Mouse (Mus musculus) thymus, adult 2 months (tissue): ENCODE measurements around the gene Frmpd4.

Experiments
- CTCF ChIP-seq: fragments of 200-500 bp; IDR thresholded peaks from 2 replicates; pipeline ENCODE4 v1.5.1; 2012; ENCODE audit warnings: mild to moderate bottlenecking, control low read depth, low read length, moderate library complexity, borderline replicate concordance; ENCODE audit not compliant: control insufficient read depth, poor library complexity, insufficient read depth; ENCODE audit errors: extremely low read depth
- POLR2A ChIP-seq: fragments of 200-500 bp; IDR thresholded peaks from 2 replicates; pipeline ENCODE4 v1.6.1; 2012; ENCODE audit warnings: mild to moderate bottlenecking, low read length, control low read depth, moderate library complexity; ENCODE audit not compliant: control insufficient read depth, poor library complexity, insufficient read depth; ENCODE audit errors: extremely low read depth

GRCm38 (mm10) chrX:168455233-168455632 lies 121.8 kb downstream of the Frmpd4 start:
- no peak for TF ChIP-seq POLR2A
- no peak for TF ChIP-seq CTCF
